Mouse (Mus musculus) E14TG2a.4 (cell line): Measurements from ENCODE around the gene Mapre1.
"Not testable (repeated sequence)": the region's sequence is repeated elsewhere in the genome, so short reads cannot be mapped to it uniquely, and the experiment has no call there.

Experiments
- H3K27me3 ChIP-seq: 2 replicates; pipeline ENCODE4 v1.6.1; 2014; ENCODE audit warnings: low read length, control low read depth; ENCODE audit not compliant: insufficient read depth
- H3K36me3 ChIP-seq: 2 replicates; pipeline ENCODE4 v1.6.1; 2014; ENCODE audit warnings: low read length, control low read depth; ENCODE audit not compliant: insufficient read depth
- H3K4me1 ChIP-seq: replicated peaks from 2 replicates; pipeline ENCODE4 v1.6.1; 2014; ENCODE audit warnings: low read depth, low read length, control low read depth
- H3K4me3 ChIP-seq: replicated peaks from 2 replicates; pipeline ENCODE4 v1.5.1; 2014; ENCODE audit warnings: mild to moderate bottlenecking, low read length
- H3K9me3 ChIP-seq: 2 replicates; pipeline ENCODE4 v1.6.1; 2014; ENCODE audit warnings: low read length, control low read depth
- CTCF ChIP-seq: conservative IDR thresholded peaks from 2 replicates; pipeline ENCODE4 v1.5.1; 2014; ENCODE audit warnings: low read length
- NANOG ChIP-seq: IDR thresholded peaks from 2 replicates; pipeline ENCODE4 v1.6.1; 2014; ENCODE audit warnings: borderline replicate concordance, low read length, mixed read lengths
- POU5F1 ChIP-seq: IDR thresholded peaks from 2 replicates; pipeline ENCODE4 v1.6.1; 2014; ENCODE audit warnings: low read length, borderline replicate concordance

Mapre1 gene

GRCm38 (mm10) chr2:153793366-153793765 lies 52.3 kb downstream of the Mapre1 start:
- Histone ChIP-seq H3K36me3 (no peaks in the 10 kb centered on the region), H3K9me3 (peaks cover 7% of the 10 kb centered on the region), H3K27me3 (peaks cover 12% of the 10 kb centered on the region), H3K4me1 (peaks cover 12% of the 10 kb centered on the region), H3K4me3 (no peak overlapping the region)
- TF ChIP-seq NANOG: no peak
- no peak for TF ChIP-seq CTCF
- no peak for TF ChIP-seq POU5F1

- H3K9me3 ChIP-seq: peaks cover 7% of the 10 kb centered on the region
- no peak overlapping the region for H3K4me3 ChIP-seq
- H3K36me3 ChIP-seq: no peaks in the 10 kb centered on the region
- TF ChIP-seq NANOG (no peak), CTCF (peak; percentile 20), POU5F1 (no peak)
- H3K4me1 ChIP-seq: peaks cover 12% of the 10 kb centered on the region
- H3K27me3 ChIP-seq: peaks cover 8% of the 10 kb centered on the region; the same call in 1 of the 2 replicates
These were observed 54.0 kb downstream of the Mapre1 start for GRCm38 (mm10) chr2:153795090-153795489.

- not testable (repeated sequence) for H3K4me1 ChIP-seq, H3K27me3 ChIP-seq, H3K36me3 ChIP-seq, H3K9me3 ChIP-seq, H3K4me3 ChIP-seq
- TF ChIP-seq CTCF: peak; percentile 45
These were observed 66.4 kb downstream of the Mapre1 start for GRCm38 (mm10) chr2:153807464-153807863.

- no peaks in the 10 kb centered on the region for H3K27me3 ChIP-seq
- TF ChIP-seq NANOG (no peak), POU5F1 (no peak), CTCF (no peak)
- H3K9me3 ChIP-seq: no peaks in the 10 kb centered on the region
- no peak overlapping the region for H3K4me3 ChIP-seq
- H3K36me3 ChIP-seq: no peaks in the 10 kb centered on the region
- H3K4me1 ChIP-seq: peaks cover 5% of the 10 kb centered on the region; the same call in 1 of the 2 replicates
These were observed 67.1 kb downstream of the Mapre1 start for GRCm38 (mm10) chr2:153808146-153808545.

GRCm38 (mm10) chr2:153808841-153809240 lies 67.8 kb downstream of the Mapre1 start:
- H3K36me3 ChIP-seq: no peaks in the 10 kb centered on the region
- H3K27me3 ChIP-seq: no peaks in the 10 kb centered on the region
- H3K4me1 ChIP-seq: peaks cover 5% of the 10 kb centered on the region; the same call in 1 of the 2 replicates
- H3K4me3 ChIP-seq: no peak overlapping the region
- TF ChIP-seq POU5F1: no peak
- no peak for TF ChIP-seq NANOG
- no peak for TF ChIP-seq CTCF
- H3K9me3 ChIP-seq: no peaks in the 10 kb centered on the region

GRCm38 (mm10) chr2:153809921-153810320 lies 68.8 kb downstream of the Mapre1 start:
- Histone ChIP-seq H3K36me3 (no peaks in the 10 kb centered on the region), H3K4me3 (no peak overlapping the region), H3K27me3 (peaks cover 5% of the 10 kb centered on the region; the same call in 1 of the 2 replicates), H3K9me3 (no peaks in the 10 kb centered on the region), H3K4me1 (peaks cover 5% of the 10 kb centered on the region; the same call in 1 of the 2 replicates)
- TF ChIP-seq CTCF (no peak), POU5F1 (no peak), NANOG (no peak)

- TF ChIP-seq CTCF (no peak), POU5F1 (no peak), NANOG (no peak)
- H3K4me3 ChIP-seq: no peak overlapping the region
- H3K9me3 ChIP-seq: no peaks in the 10 kb centered on the region
- no peaks in the 10 kb centered on the region for H3K36me3 ChIP-seq
- H3K4me1 ChIP-seq: no peaks in the 10 kb centered on the region
- peaks cover 20% of the 10 kb centered on the region for H3K27me3 ChIP-seq
These were observed 81.0 kb downstream of the Mapre1 start for GRCm38 (mm10) chr2:153822005-153822543.
